Mouse (Mus musculus) embryonic fibroblast, embryonic 13.5 days (primary cell): Measurements from ENCODE around the gene Ctf2.

Experiments used
- CTCF ChIP-seq: IDR thresholded peaks from 2 replicates; pipeline ENCODE4 v1.5.1; 2011; ENCODE audit warnings: mild to moderate bottlenecking, control low read depth, low read length, moderate library complexity, borderline replicate concordance; ENCODE audit not compliant: insufficient read depth
- POLR2A ChIP-seq: IDR thresholded peaks from 2 replicates; pipeline ENCODE4 v1.6.1; 2011; ENCODE audit warnings: low read depth, mild to moderate bottlenecking, control low read depth, low read length, moderate library complexity

DNA sequence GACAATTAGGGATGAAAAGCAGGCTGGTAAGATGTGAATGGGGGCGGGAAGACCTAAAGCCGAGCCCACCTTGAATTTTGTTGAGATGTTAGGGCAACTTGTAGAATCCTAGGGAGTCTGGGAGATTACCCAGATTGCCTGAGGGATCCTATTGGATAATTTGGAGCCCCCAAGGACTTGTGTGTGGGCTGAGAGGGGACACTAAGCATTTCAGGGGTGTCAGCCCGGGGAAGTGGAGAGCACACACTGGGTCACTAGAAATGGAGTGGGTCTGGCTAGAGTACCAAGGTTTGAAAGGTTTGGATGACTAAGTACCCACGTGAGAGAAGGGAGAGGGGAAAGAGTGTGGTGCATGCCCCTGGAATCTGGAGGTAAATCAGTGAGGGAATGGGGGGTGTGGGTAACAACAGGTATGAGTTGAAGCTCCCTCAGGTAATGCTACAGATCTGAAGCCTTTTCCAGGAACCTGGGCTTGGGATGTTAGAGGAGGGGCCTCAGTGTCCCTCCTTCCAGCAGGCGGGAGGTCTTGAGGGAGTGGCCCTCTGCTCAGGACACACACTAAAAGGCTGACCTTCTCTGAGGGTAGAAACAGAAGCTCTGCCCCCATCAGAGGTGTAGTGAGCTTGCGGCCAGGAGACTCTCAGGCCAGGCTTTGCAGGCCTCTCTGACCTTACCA is 15.7 kb upstream of the Ctf2 start:
- TF ChIP-seq POLR2A (no peak), CTCF (no peak)
